Mouse (Mus musculus): ENCODE measurements around the gene Pik3r3. TPM values are rescaled to one million over a fixed set of nuclear protein-coding genes. Genes with fewer than 3 reads are reported as not detected.
"Not testable (repeated sequence)": the region's sequence is repeated elsewhere in the genome, so short reads cannot be mapped to it uniquely, and the experiment has no call there.

Pik3r3 gene
- polyA plus RNA-seq, 1 experiment from 2014 or later: 14.3 TPM

DNA sequence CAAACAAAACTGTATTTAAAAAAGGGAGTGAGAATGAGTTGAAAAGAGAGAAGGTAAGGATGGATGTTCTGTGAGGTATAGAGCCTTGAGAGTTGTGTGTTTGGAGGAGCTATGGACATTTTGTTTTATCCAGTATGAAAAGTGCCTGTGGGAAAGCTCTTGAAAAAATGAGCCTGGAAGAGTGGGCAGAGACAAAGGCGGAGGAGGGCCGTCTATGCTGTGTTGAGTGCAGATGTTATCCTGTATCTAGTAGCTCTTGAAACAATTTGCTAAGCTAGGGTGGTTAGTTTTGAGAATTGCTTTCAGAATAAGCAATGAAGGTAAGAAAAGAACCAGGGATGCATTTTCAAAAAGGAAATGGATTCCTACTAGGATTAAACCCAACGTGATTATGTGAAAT, 22.0 kb downstream of the Pik3r3 start:
- ATAC-seq (replicated peaks; ENCODE audit: low FRiP score, low TSS enrichment, low read depth): no peak
- H3K27ac ChIP-seq (ENCODE audit: low read depth): no peak overlapping the region
- H3K4me3 ChIP-seq (ENCODE audit: low read depth, low read length): no peak overlapping the region
- no peak overlapping the region for H3K4me2 ChIP-seq (ENCODE audit: low read length)
- WGBS: 77% methylated on average over 3 of the region's 3 CpGs
- H3K9me3 ChIP-seq (ENCODE audit: control insufficient read depth, low read length): no peaks in the 10 kb centered on the region
- no peaks in the 10 kb centered on the region for H3K27me3 ChIP-seq (replicated peaks; ENCODE audit: control insufficient read depth, insufficient read depth, low read length)
- no peak overlapping the region for H3K9ac ChIP-seq (ENCODE audit: low read length)
- H3K4me1 ChIP-seq (replicated peaks; ENCODE audit: control insufficient read depth, insufficient read depth, low read length): no peaks in the 10 kb centered on the region
- H3K36me3 ChIP-seq (ENCODE audit: control insufficient read depth, insufficient read depth, low read length): no peaks in the 10 kb centered on the region
- DNase-seq (ENCODE audit: low spot score): no peak

- no peaks in the 10 kb centered on the region for H3K36me3 ChIP-seq (ENCODE audit: control insufficient read depth, insufficient read depth, low read length)
- no peak overlapping the region for H3K27ac ChIP-seq (ENCODE audit: low read depth)
- no peak overlapping the region for H3K4me3 ChIP-seq (ENCODE audit: low read depth, low read length)
- no peaks in the 10 kb centered on the region for H3K4me1 ChIP-seq (replicated peaks; ENCODE audit: control insufficient read depth, insufficient read depth, low read length)
- 81% methylated on average over 2 of the region's 2 CpGs for WGBS
- no peak for ATAC-seq (replicated peaks; ENCODE audit: low FRiP score, low TSS enrichment, low read depth)
- no peak overlapping the region for H3K4me2 ChIP-seq (ENCODE audit: low read length)
- H3K9me3 ChIP-seq (ENCODE audit: control insufficient read depth, low read length): no peaks in the 10 kb centered on the region
- no peak for DNase-seq (ENCODE audit: low spot score)
- H3K27me3 ChIP-seq (replicated peaks; ENCODE audit: control insufficient read depth, insufficient read depth, low read length): no peaks in the 10 kb centered on the region
- no peak overlapping the region for H3K9ac ChIP-seq (ENCODE audit: low read length)
Observed at GRCm38 (mm10) chr4:116244240-116244639, 22.8 kb downstream of the Pik3r3 start.

- 42% methylated on average over 3 of the region's 3 CpGs for WGBS
- H3K27ac ChIP-seq (ENCODE audit: low read depth); H3K9me3 ChIP-seq (ENCODE audit: control insufficient read depth, low read length); H3K4me2 ChIP-seq (ENCODE audit: low read length); H3K4me1 ChIP-seq (replicated peaks; ENCODE audit: control insufficient read depth, insufficient read depth, low read length); H3K36me3 ChIP-seq (ENCODE audit: control insufficient read depth, insufficient read depth, low read length); H3K27me3 ChIP-seq (replicated peaks; ENCODE audit: control insufficient read depth, insufficient read depth, low read length); ATAC-seq (replicated peaks; ENCODE audit: low FRiP score, low TSS enrichment, low read depth); H3K9ac ChIP-seq (ENCODE audit: low read length); DNase-seq (ENCODE audit: low spot score); H3K4me3 ChIP-seq (ENCODE audit: low read depth, low read length): not testable (repeated sequence)
Observed at GRCm38 (mm10) chr4:116245926-116246325, 24.5 kb downstream of the Pik3r3 start.

GRCm38 (mm10) chr4:116249986-116250385, 28.6 kb downstream of the Pik3r3 start:
- no peaks in the 10 kb centered on the region for H3K27me3 ChIP-seq (replicated peaks; ENCODE audit: control insufficient read depth, insufficient read depth, low read length)
- no peak overlapping the region for H3K9ac ChIP-seq (ENCODE audit: low read length)
- no peaks in the 10 kb centered on the region for H3K4me1 ChIP-seq (replicated peaks; ENCODE audit: control insufficient read depth, insufficient read depth, low read length)
- no peaks in the 10 kb centered on the region for H3K9me3 ChIP-seq (ENCODE audit: control insufficient read depth, low read length)
- ATAC-seq (replicated peaks; ENCODE audit: low FRiP score, low TSS enrichment, low read depth) (no peak), DNase-seq (ENCODE audit: low spot score) (no peak)
- H3K27ac ChIP-seq (ENCODE audit: low read depth): no peak overlapping the region
- 87% methylated on average over 3 of the region's 3 CpGs for WGBS
- H3K36me3 ChIP-seq (ENCODE audit: control insufficient read depth, insufficient read depth, low read length): no peaks in the 10 kb centered on the region
- no peak overlapping the region for H3K4me2 ChIP-seq (ENCODE audit: low read length)
- no peak overlapping the region for H3K4me3 ChIP-seq (ENCODE audit: low read depth, low read length)

GRCm38 (mm10) chr4:116268220-116268619, 46.8 kb downstream of the Pik3r3 start:
- DNase-seq (ENCODE audit: low spot score) (no peak), ATAC-seq (replicated peaks; ENCODE audit: low FRiP score, low TSS enrichment, low read depth) (no peak)
- Histone ChIP-seq H3K27me3 (replicated peaks; ENCODE audit: control insufficient read depth, insufficient read depth, low read length) (no peaks in the 10 kb centered on the region), H3K9me3 (ENCODE audit: control insufficient read depth, low read length) (no peaks in the 10 kb centered on the region), H3K27ac (ENCODE audit: low read depth) (no peak overlapping the region), H3K4me3 (ENCODE audit: low read depth, low read length) (no peak overlapping the region), H3K4me1 (replicated peaks; ENCODE audit: control insufficient read depth, insufficient read depth, low read length) (no peaks in the 10 kb centered on the region), H3K36me3 (ENCODE audit: control insufficient read depth, insufficient read depth, low read length) (peaks cover 19% of the 10 kb centered on the region), H3K4me2 (ENCODE audit: low read length) (no peak overlapping the region), H3K9ac (ENCODE audit: low read length) (no peak overlapping the region)
- WGBS: 94% methylated on average over 6 of the region's 6 CpGs

- H3K36me3 ChIP-seq (ENCODE audit: control insufficient read depth, insufficient read depth, low read length): peaks cover 13% of the 10 kb centered on the region
- WGBS: 80% methylated on average over 2 of the region's 2 CpGs
- no peak overlapping the region for H3K27ac ChIP-seq (ENCODE audit: low read depth)
- no peak for ATAC-seq (replicated peaks; ENCODE audit: low FRiP score, low TSS enrichment, low read depth)
- no peaks in the 10 kb centered on the region for H3K9me3 ChIP-seq (ENCODE audit: control insufficient read depth, low read length)
- no peaks in the 10 kb centered on the region for H3K4me1 ChIP-seq (replicated peaks; ENCODE audit: control insufficient read depth, insufficient read depth, low read length)
- no peak for DNase-seq (ENCODE audit: low spot score)
- H3K9ac ChIP-seq (ENCODE audit: low read length): no peak overlapping the region
- no peak overlapping the region for H3K4me3 ChIP-seq (ENCODE audit: low read depth, low read length)
- H3K27me3 ChIP-seq (replicated peaks; ENCODE audit: control insufficient read depth, insufficient read depth, low read length): no peaks in the 10 kb centered on the region
- H3K4me2 ChIP-seq (ENCODE audit: low read length): no peak overlapping the region
Observed at GRCm38 (mm10) chr4:116282211-116282610, 60.8 kb downstream of the Pik3r3 start.

GRCm38 (mm10) chr4:116291561-116291960, 70.1 kb downstream of the Pik3r3 start:
- Histone ChIP-seq H3K4me1 (replicated peaks; ENCODE audit: control insufficient read depth, insufficient read depth, low read length) (no peaks in the 10 kb centered on the region), H3K4me2 (ENCODE audit: low read length) (no peak overlapping the region), H3K9me3 (ENCODE audit: control insufficient read depth, low read length) (no peaks in the 10 kb centered on the region), H3K27ac (ENCODE audit: low read depth) (no peak overlapping the region), H3K27me3 (replicated peaks; ENCODE audit: control insufficient read depth, insufficient read depth, low read length) (no peaks in the 10 kb centered on the region), H3K9ac (ENCODE audit: low read length) (no peak overlapping the region), H3K4me3 (ENCODE audit: low read depth, low read length) (no peak overlapping the region), H3K36me3 (ENCODE audit: control insufficient read depth, insufficient read depth, low read length) (peaks cover 48% of the 10 kb centered on the region)
- no peak for ATAC-seq (replicated peaks; ENCODE audit: low FRiP score, low TSS enrichment, low read depth)
- no peak for DNase-seq (ENCODE audit: low spot score)
- 90% methylated on average over 6 of the region's 6 CpGs for WGBS

DNA sequence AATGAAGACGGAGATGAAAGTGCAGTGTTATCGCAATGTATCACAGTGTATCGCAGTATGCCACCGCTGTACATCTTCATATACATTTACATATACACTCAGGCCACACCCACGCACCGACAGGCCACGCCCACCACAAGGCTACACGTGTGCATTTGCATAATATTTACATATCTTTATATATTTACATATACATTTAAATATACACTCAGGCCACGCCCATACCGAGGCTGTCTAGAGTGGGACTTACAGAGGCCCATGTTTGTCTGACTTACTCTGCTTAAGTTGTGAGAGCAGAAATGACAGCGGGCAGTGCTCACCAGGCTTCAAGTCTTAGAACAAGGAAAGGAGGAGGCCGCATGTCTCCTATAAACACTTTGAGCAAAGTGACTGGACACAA, 71.9 kb downstream of the Pik3r3 start:
- Histone ChIP-seq H3K4me1 (replicated peaks; ENCODE audit: control insufficient read depth, insufficient read depth, low read length) (no peaks in the 10 kb centered on the region), H3K36me3 (ENCODE audit: control insufficient read depth, insufficient read depth, low read length) (peaks cover 41% of the 10 kb centered on the region), H3K4me2 (ENCODE audit: low read length) (no peak overlapping the region), H3K27ac (ENCODE audit: low read depth) (no peak overlapping the region), H3K27me3 (replicated peaks; ENCODE audit: control insufficient read depth, insufficient read depth, low read length) (no peaks in the 10 kb centered on the region), H3K4me3 (ENCODE audit: low read depth, low read length) (no peak overlapping the region), H3K9ac (ENCODE audit: low read length) (no peak overlapping the region), H3K9me3 (ENCODE audit: control insufficient read depth, low read length) (no peaks in the 10 kb centered on the region)
- ATAC-seq (replicated peaks; ENCODE audit: low FRiP score, low TSS enrichment, low read depth): no peak
- WGBS: 89% methylated on average over 12 of the region's 12 CpGs
- no peak for DNase-seq (ENCODE audit: low spot score)

DNA sequence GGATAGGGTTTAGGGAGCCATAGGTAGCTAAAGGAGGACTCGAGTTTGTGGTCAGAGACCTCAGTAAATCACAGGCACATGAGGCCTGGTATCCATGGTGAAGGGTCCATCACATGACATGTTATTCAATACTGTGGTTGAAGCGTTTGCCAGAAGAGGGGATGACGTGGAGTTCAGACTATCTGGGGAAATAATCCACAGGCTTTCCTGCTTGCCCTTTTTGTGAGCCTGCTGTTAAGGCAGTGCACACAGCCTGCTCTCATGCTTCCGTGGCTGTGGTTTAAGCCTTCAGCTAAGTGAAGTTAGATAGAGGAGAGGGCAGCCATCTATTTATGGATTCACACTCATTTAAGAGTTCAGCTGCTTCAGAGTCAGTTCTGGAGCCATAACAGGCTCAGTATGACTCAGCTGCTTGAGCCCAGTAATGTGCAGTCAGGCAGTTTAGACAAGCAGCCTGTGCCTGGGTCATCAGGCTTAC, 79.5 kb downstream of the Pik3r3 start:
- no peaks in the 10 kb centered on the region for H3K9me3 ChIP-seq (ENCODE audit: control insufficient read depth, low read length)
- peaks cover 27% of the 10 kb centered on the region; the same call in 1 of the 2 replicates for H3K36me3 ChIP-seq (ENCODE audit: control insufficient read depth, insufficient read depth, low read length)
- no peak overlapping the region for H3K4me3 ChIP-seq (ENCODE audit: low read depth, low read length)
- 59% methylated on average over 4 of the region's 4 CpGs for WGBS
- H3K27me3 ChIP-seq (replicated peaks; ENCODE audit: control insufficient read depth, insufficient read depth, low read length): no peaks in the 10 kb centered on the region
- H3K4me1 ChIP-seq (replicated peaks; ENCODE audit: control insufficient read depth, insufficient read depth, low read length): no peaks in the 10 kb centered on the region
- no peak for DNase-seq (ENCODE audit: low spot score)
- no peak for ATAC-seq (replicated peaks; ENCODE audit: low FRiP score, low TSS enrichment, low read depth)
- H3K4me2 ChIP-seq (ENCODE audit: low read length): no peak overlapping the region
- H3K9ac ChIP-seq (ENCODE audit: low read length): no peak overlapping the region
- H3K27ac ChIP-seq (ENCODE audit: low read depth): no peak overlapping the region

All from intestine, embryonic 14.5 days (tissue).